Mouse (Mus musculus): ENCODE results near the gene Capza2. TPM values are rescaled to one million over a fixed set of nuclear protein-coding genes. Genes with fewer than 3 reads are reported as not detected.

Capza2 gene
- polyA plus RNA-seq, 1 experiment from 2014 or later, result 260 TPM

DNA sequence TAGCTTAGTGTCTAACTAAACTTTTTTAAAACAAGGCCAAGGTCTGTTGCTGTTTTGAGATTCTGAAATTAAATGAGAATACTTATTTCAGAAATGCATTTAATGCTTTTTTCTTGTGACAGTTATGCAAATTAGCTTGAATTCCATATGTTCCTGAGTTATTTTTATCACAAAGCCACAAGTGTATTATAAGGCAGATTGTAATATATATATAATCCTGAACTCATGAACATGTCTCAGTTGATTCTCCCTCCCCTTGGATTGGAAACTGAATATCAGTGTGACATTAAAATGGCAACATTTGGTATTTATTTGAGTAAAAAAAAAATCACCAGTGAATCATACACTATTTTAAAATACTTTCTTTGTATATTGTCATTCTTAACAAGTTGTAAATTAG lies 30.0 kb downstream of the Capza2 start:
- ATAC-seq (replicated peaks; ENCODE audit: extremely low read depth, insufficient read depth, low FRiP score), result no peak
- H3K27me3 ChIP-seq (ENCODE audit: control insufficient read depth, insufficient read depth, low read length), result no peaks in the 10 kb centered on the region
- H3K4me3 ChIP-seq (ENCODE audit: low read length), result no peak overlapping the region
- no peaks in the 10 kb centered on the region for H3K9me3 ChIP-seq (replicated peaks; ENCODE audit: control insufficient read depth, low read length)
- H3K4me1 ChIP-seq (ENCODE audit: control insufficient read depth, insufficient read depth, low read length), result peaks cover 7% of the 10 kb centered on the region
- H3K4me2 ChIP-seq (ENCODE audit: low read depth, low read length), result no peak overlapping the region
- no peak overlapping the region for H3K9ac ChIP-seq (ENCODE audit: low read length)
- H3K27ac ChIP-seq (ENCODE audit: low read length), result no peak overlapping the region
- H3K36me3 ChIP-seq (ENCODE audit: control insufficient read depth, insufficient read depth), result peaks cover 44% of the 10 kb centered on the region

GRCm38 (mm10) chr6:17667813-17668212 lies 31.8 kb downstream of the Capza2 start:
- peaks cover 33% of the 10 kb centered on the region for H3K36me3 ChIP-seq (ENCODE audit: control insufficient read depth, insufficient read depth)
- no peak overlapping the region for H3K27ac ChIP-seq (ENCODE audit: low read length)
- H3K9me3 ChIP-seq (replicated peaks; ENCODE audit: control insufficient read depth, low read length), result no peaks in the 10 kb centered on the region
- H3K9ac ChIP-seq (ENCODE audit: low read length), result no peak overlapping the region
- H3K27me3 ChIP-seq (ENCODE audit: control insufficient read depth, insufficient read depth, low read length), result no peaks in the 10 kb centered on the region
- H3K4me1 ChIP-seq (ENCODE audit: control insufficient read depth, insufficient read depth, low read length), result peaks cover 7% of the 10 kb centered on the region
- ATAC-seq (replicated peaks; ENCODE audit: extremely low read depth, insufficient read depth, low FRiP score), result no peak
- no peak overlapping the region for H3K4me3 ChIP-seq (ENCODE audit: low read length)
- WGBS, result 77% methylated on average over 3 of the region's 3 CpGs
- H3K4me2 ChIP-seq (ENCODE audit: low read depth, low read length), result no peak overlapping the region

GRCm38 (mm10) chr6:17668334-17668733 lies 32.3 kb downstream of the Capza2 start:
- H3K27ac ChIP-seq (ENCODE audit: low read length), result no peak overlapping the region

GRCm38 (mm10) chr6:17669826-17670225 lies 33.8 kb downstream of the Capza2 start:
- Histone ChIP-seq H3K9ac (ENCODE audit: low read length) (no peak overlapping the region), H3K27me3 (ENCODE audit: control insufficient read depth, insufficient read depth, low read length) (no peaks in the 10 kb centered on the region), H3K36me3 (ENCODE audit: control insufficient read depth, insufficient read depth) (peaks cover 23% of the 10 kb centered on the region), H3K27ac (ENCODE audit: low read length) (peak overlapping the region; percentile 35; the same call in 1 of the 2 replicates), H3K4me2 (ENCODE audit: low read depth, low read length) (no peak overlapping the region), H3K4me3 (ENCODE audit: low read length) (no peak overlapping the region), H3K4me1 (ENCODE audit: control insufficient read depth, insufficient read depth, low read length) (peaks cover 7% of the 10 kb centered on the region), H3K9me3 (replicated peaks; ENCODE audit: control insufficient read depth, low read length) (no peaks in the 10 kb centered on the region)
- no peak for ATAC-seq (replicated peaks; ENCODE audit: extremely low read depth, insufficient read depth, low FRiP score)
- WGBS, result 70% methylated on average over 2 of the region's 2 CpGs

More at GRCm38 (mm10) chr6:17668334-17668733, 32.3 kb downstream of the Capza2 start:
- Histone ChIP-seq H3K4me1 (ENCODE audit: control insufficient read depth, insufficient read depth, low read length) (peaks cover 7% of the 10 kb centered on the region), H3K36me3 (ENCODE audit: control insufficient read depth, insufficient read depth) (peaks cover 28% of the 10 kb centered on the region), H3K4me3 (ENCODE audit: low read length) (no peak overlapping the region), H3K9me3 (replicated peaks; ENCODE audit: control insufficient read depth, low read length) (no peaks in the 10 kb centered on the region), H3K27me3 (ENCODE audit: control insufficient read depth, insufficient read depth, low read length) (no peaks in the 10 kb centered on the region), H3K9ac (ENCODE audit: low read length) (no peak overlapping the region), H3K4me2 (ENCODE audit: low read depth, low read length) (no peak overlapping the region)
- ATAC-seq (replicated peaks; ENCODE audit: extremely low read depth, insufficient read depth, low FRiP score), result no peak
- 96% methylated on average over 12 of the region's 12 CpGs for WGBS

DNA sequence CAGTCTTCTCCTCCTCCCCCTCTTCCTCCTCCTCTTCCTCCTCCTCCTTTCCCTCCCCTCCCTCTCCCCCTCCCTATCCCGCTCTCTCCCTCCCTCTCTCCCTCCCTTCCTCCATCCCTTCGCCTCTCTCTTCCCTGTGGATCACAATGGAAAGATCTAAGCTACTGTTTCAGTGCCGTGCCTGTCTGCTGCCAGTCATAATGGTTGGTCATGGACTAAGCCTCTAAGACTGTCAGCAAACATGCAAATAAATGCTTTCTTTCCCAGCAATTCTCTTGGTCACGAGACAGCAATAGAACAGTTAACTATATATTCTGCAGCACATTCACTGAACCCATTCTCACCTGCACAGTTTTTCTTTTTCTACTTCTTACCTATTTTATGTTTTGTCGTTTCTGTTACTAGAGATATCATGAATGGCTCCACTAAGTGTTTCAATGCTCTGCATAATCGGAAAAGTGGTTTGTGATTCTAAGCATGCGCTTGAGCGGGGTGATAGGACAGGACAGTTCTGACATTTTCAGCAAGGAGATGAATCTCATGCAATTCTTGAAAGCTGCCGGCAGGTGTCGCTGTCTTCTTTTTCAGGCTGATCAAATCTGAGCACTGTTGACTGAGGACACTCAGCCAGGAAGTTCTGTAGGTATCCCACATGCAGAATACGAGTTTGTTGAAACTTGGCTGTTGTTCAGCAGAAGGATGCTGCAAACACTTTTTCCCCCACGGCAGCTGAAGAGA lies 39.2 kb downstream of the Capza2 start:
- Histone ChIP-seq H3K9me3 (replicated peaks; ENCODE audit: control insufficient read depth, low read length) (no peaks in the 10 kb centered on the region), H3K27ac (ENCODE audit: low read length) (no peak overlapping the region), H3K36me3 (ENCODE audit: control insufficient read depth, insufficient read depth) (peaks cover 4% of the 10 kb centered on the region; the same call in 1 of the 2 replicates), H3K4me3 (ENCODE audit: low read length) (no peak overlapping the region), H3K27me3 (ENCODE audit: control insufficient read depth, insufficient read depth, low read length) (no peaks in the 10 kb centered on the region), H3K4me2 (ENCODE audit: low read depth, low read length) (no peak overlapping the region), H3K9ac (ENCODE audit: low read length) (no peak overlapping the region), H3K4me1 (ENCODE audit: control insufficient read depth, insufficient read depth, low read length) (no peaks in the 10 kb centered on the region)
- no peak for ATAC-seq (replicated peaks; ENCODE audit: extremely low read depth, insufficient read depth, low FRiP score)
- 20% methylated on average over 12 of the region's 12 CpGs for WGBS

- no peak for ATAC-seq (replicated peaks; ENCODE audit: extremely low read depth, insufficient read depth, low FRiP score)
- H3K36me3 ChIP-seq (ENCODE audit: control insufficient read depth, insufficient read depth), result no peaks in the 10 kb centered on the region
- no peaks in the 10 kb centered on the region for H3K27me3 ChIP-seq (ENCODE audit: control insufficient read depth, insufficient read depth, low read length)
- no peak overlapping the region for H3K9ac ChIP-seq (ENCODE audit: low read length)
- no peak overlapping the region for H3K27ac ChIP-seq (ENCODE audit: low read length)
- no peak overlapping the region for H3K4me3 ChIP-seq (ENCODE audit: low read length)
- H3K4me1 ChIP-seq (ENCODE audit: control insufficient read depth, insufficient read depth, low read length), result no peaks in the 10 kb centered on the region
- WGBS, result 73% methylated on average over 2 of the region's 2 CpGs
- H3K4me2 ChIP-seq (ENCODE audit: low read depth, low read length), result no peak overlapping the region
- H3K9me3 ChIP-seq (replicated peaks; ENCODE audit: control insufficient read depth, low read length), result no peaks in the 10 kb centered on the region
Measured at GRCm38 (mm10) chr6:17677008-17677407, 41.0 kb downstream of the Capza2 start.

GRCm38 (mm10) chr6:17680266-17680925 lies 44.4 kb downstream of the Capza2 start:
- Histone ChIP-seq H3K9me3 (replicated peaks; ENCODE audit: control insufficient read depth, low read length) (no peaks in the 10 kb centered on the region), H3K4me1 (ENCODE audit: control insufficient read depth, insufficient read depth, low read length) (no peaks in the 10 kb centered on the region), H3K27ac (ENCODE audit: low read length) (no peak overlapping the region), H3K4me3 (ENCODE audit: low read length) (no peak overlapping the region), H3K9ac (ENCODE audit: low read length) (no peak overlapping the region), H3K4me2 (ENCODE audit: low read depth, low read length) (no peak overlapping the region), H3K27me3 (ENCODE audit: control insufficient read depth, insufficient read depth, low read length) (no peaks in the 10 kb centered on the region), H3K36me3 (ENCODE audit: control insufficient read depth, insufficient read depth) (no peaks in the 10 kb centered on the region)
- ATAC-seq (replicated peaks; ENCODE audit: extremely low read depth, insufficient read depth, low FRiP score), result no peak
- WGBS, result 57% methylated on average over 6 of the region's 6 CpGs

DNA sequence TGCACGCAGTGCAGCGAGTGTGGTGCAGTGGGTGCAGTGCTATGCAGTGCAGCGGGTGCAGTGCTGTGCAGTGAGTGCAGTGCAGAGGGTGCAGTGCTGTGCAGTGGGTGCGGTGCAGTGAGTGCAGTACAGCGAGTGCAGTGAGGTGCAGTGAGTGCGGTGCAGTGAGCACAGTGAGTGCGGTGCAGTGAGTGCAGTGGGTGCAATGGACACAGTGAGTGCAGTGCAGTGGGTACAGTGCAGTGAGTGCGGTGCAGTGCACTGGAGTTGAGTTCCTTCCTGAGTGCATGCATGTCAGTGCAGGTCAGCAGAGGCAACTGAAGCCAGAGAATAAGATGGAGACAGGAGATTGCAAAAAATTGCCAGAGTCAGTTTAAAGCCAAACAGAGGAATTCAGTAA lies 45.8 kb downstream of the Capza2 start:
- Histone ChIP-seq H3K36me3 (ENCODE audit: control insufficient read depth, insufficient read depth) (no peaks in the 10 kb centered on the region), H3K9ac (ENCODE audit: low read length) (no peak overlapping the region), H3K4me1 (ENCODE audit: control insufficient read depth, insufficient read depth, low read length) (no peaks in the 10 kb centered on the region), H3K4me2 (ENCODE audit: low read depth, low read length) (no peak overlapping the region), H3K9me3 (replicated peaks; ENCODE audit: control insufficient read depth, low read length) (0 out of 2 replicates have a peak, but pooled peaks cover 1% of the 10 kb centered on the region), H3K27ac (ENCODE audit: low read length) (no peak overlapping the region), H3K27me3 (ENCODE audit: control insufficient read depth, insufficient read depth, low read length) (no peaks in the 10 kb centered on the region), H3K4me3 (ENCODE audit: low read length) (no peak overlapping the region)
- 98% methylated on average over 8 of the region's 8 CpGs for WGBS
- ATAC-seq (replicated peaks; ENCODE audit: extremely low read depth, insufficient read depth, low FRiP score), result no peak

GRCm38 (mm10) chr6:17688676-17689075 lies 52.6 kb downstream of the Capza2 start:
- H3K4me2 ChIP-seq (ENCODE audit: low read depth, low read length), result no peak overlapping the region
- no peaks in the 10 kb centered on the region for H3K36me3 ChIP-seq (ENCODE audit: control insufficient read depth, insufficient read depth)
- H3K27me3 ChIP-seq (ENCODE audit: control insufficient read depth, insufficient read depth, low read length), result no peaks in the 10 kb centered on the region
- WGBS, result 72% methylated on average over 5 of the region's 5 CpGs
- no peak overlapping the region for H3K4me3 ChIP-seq (ENCODE audit: low read length)
- H3K27ac ChIP-seq (ENCODE audit: low read length), result no peak overlapping the region
- H3K4me1 ChIP-seq (ENCODE audit: control insufficient read depth, insufficient read depth, low read length), result peaks cover 7% of the 10 kb centered on the region
- ATAC-seq (replicated peaks; ENCODE audit: extremely low read depth, insufficient read depth, low FRiP score), result no peak
- peaks cover 5% of the 10 kb centered on the region; the same call in 1 of the 2 replicates for H3K9me3 ChIP-seq (replicated peaks; ENCODE audit: control insufficient read depth, low read length)
- H3K9ac ChIP-seq (ENCODE audit: low read length), result no peak overlapping the region
